Mouse (Mus musculus) hindbrain, embryonic 16.5 days (tissue): ENCODE data around the gene Sept9. TPM values are rescaled to one million over a fixed set of nuclear protein-coding genes. Genes with fewer than 3 reads are reported as not detected.

ENCODE experiments used
- ATAC-seq: fragments of 200-750 bp; cut with Nextera tagmentation; 2 replicates; pipeline ENCODE4 v1.8.0; 2017; ENCODE audit warnings: moderate TSS enrichment, moderate library complexity
- H3K27ac ChIP-seq: fragments of 300-500 bp; sonication (generic); 2 replicates; pipeline ENCODE4 v1.5.1; 2014; ENCODE audit warnings: low read depth, mild to moderate bottlenecking, control low read depth, low read length, moderate library complexity
- H3K27me3 ChIP-seq: fragments of 300-500 bp; sonication (generic); replicated peaks from 2 replicates; pipeline ENCODE4 v1.6.1; 2014; ENCODE audit warnings: low read length; ENCODE audit not compliant: control insufficient read depth, insufficient read depth
- H3K36me3 ChIP-seq: fragments of 300-500 bp; sonication (generic); 2 replicates; pipeline ENCODE4 v1.6.1; 2014; ENCODE audit warnings: mild to moderate bottlenecking, low read length, moderate library complexity, mixed read lengths; ENCODE audit not compliant: control insufficient read depth, insufficient read depth
- H3K4me1 ChIP-seq: fragments of 300-500 bp; sonication (generic); 2 replicates; pipeline ENCODE4 v1.6.1; 2014; ENCODE audit warnings: low read depth, low read length; ENCODE audit not compliant: control insufficient read depth, insufficient read depth
- H3K4me2 ChIP-seq: fragments of 300-500 bp; sonication (generic); 2 replicates; pipeline ENCODE4 v1.6.1; 2014; ENCODE audit warnings: mild to moderate bottlenecking, low read length, control low read depth, moderate library complexity
- H3K4me3 ChIP-seq: fragments of 300-500 bp; sonication (generic); 2 replicates; pipeline ENCODE4 v1.5.1; 2014; ENCODE audit warnings: mild to moderate bottlenecking, low read length, control low read depth, moderate library complexity
- H3K9ac ChIP-seq: fragments of 300-500 bp; sonication (generic); 2 replicates; pipeline ENCODE4 v1.6.1; 2014; ENCODE audit warnings: low read depth, mild to moderate bottlenecking, control low read depth, low read length, moderate library complexity
- H3K9me3 ChIP-seq: fragments of 300-500 bp; sonication (generic); 2 replicates; pipeline ENCODE4 v1.6.1; 2014; ENCODE audit warnings: mild to moderate bottlenecking, low read length, moderate library complexity; ENCODE audit not compliant: control insufficient read depth
- WGBS: fragments of 180-500 bp; shearing (Covaris S2); extraction: QIAGEN DNeasy Blood & Tissue Kit; methylation state at CpG from one replicate; pipeline ENCODE4 v1.1.7; 2014; 5-methylcytosine and 5-hydroxymethylcytosine counted together
- polyA plus RNA-seq: library from polyadenylated mRNA; unstranded; fragments of >200 nt; fragmentation: Nextera tagmentation; extraction: Ambion mirVana; gene quantifications from 2 replicates; pipeline ENCODE4 v1.2.1, GENCODE M21; 2015

Sept9 gene
- polyA plus RNA-seq, 1 experiment from 2014 or later = 109 TPM

DNA sequence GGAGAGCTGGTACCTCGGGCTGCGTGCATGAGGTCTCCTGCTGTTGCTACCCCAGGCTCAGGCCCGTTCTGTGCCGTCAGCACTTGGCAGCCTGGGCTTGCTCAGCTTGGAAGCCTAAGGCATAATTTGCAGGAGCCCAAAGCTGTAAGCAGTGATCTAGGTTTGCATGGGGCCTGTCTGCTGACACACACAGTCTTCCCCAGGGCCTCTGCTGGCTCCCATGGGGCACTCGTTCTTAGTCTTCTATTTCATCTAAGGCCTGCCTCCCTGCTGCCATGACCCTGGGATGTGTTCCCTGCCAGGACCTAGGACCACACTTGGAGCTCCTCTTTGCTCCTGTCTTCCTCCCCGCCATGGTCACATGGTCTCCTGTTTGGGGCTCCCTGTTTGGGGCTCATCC lies 21.7 kb downstream of the Sept9 start:
- H3K27ac ChIP-seq = no peak overlapping the region
- no peak overlapping the region for H3K4me2 ChIP-seq
- WGBS = 62% methylated on average over 6 of the region's 6 CpGs
- no peak overlapping the region for H3K9ac ChIP-seq
- ATAC-seq = no peak
- no peaks in the 10 kb centered on the region for H3K27me3 ChIP-seq
- H3K4me1 ChIP-seq = no peaks in the 10 kb centered on the region
- H3K4me3 ChIP-seq = no peak overlapping the region
- no peaks in the 10 kb centered on the region for H3K9me3 ChIP-seq
- H3K36me3 ChIP-seq = no peaks in the 10 kb centered on the region

DNA sequence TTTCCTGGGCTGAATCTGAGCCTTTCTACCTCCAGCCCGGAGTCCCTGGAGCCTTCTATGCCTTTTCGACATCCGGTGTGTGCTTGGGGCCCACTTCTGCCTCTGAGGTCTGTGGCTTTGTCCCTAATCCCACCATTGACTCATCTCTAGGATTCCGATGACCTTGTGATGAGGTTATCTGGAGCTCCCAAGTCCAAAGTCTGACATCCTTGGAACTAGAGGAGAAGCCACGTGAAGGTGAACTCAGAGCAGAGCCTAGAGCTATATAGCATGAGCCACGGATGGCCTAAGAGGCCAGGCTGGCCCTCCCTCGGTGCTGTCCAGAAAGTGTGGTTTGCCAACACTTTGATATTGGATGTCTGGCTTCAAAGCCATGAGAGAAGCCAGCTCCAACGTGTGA lies 23.4 kb downstream of the Sept9 start:
- H3K4me1 ChIP-seq = no peaks in the 10 kb centered on the region
- no peak overlapping the region for H3K27ac ChIP-seq
- no peak overlapping the region for H3K4me3 ChIP-seq
- no peaks in the 10 kb centered on the region for H3K36me3 ChIP-seq
- H3K9me3 ChIP-seq = no peaks in the 10 kb centered on the region
- no peak overlapping the region for H3K4me2 ChIP-seq
- no peak overlapping the region for H3K9ac ChIP-seq
- H3K27me3 ChIP-seq = no peaks in the 10 kb centered on the region
- ATAC-seq = no peak
- 84% methylated on average over 8 of the region's 8 CpGs for WGBS

DNA sequence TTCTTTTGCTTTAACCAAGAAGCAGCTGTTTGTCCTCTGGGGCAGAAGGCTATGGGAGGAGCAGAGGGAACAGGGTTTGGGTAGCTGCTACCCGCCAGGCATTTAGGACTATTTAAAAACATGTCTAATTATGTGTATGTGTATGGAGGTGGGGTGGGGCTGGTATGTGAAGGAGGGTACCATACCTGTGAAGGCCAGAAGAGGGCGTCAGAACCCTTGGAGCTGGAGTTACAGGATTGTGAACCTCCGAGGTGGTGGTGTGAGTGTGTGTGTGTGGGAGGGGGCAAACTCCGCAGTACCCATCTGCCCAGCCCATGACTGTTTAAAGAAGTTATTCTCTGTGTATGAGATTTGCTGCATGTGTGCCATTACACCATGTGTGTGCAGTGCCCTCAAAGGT lies 25.3 kb downstream of the Sept9 start:
- H3K4me2 ChIP-seq = no peak overlapping the region
- no peaks in the 10 kb centered on the region for H3K36me3 ChIP-seq
- no peaks in the 10 kb centered on the region for H3K27me3 ChIP-seq
- ATAC-seq = no peak
- H3K4me1 ChIP-seq = no peaks in the 10 kb centered on the region
- H3K9ac ChIP-seq = no peak overlapping the region
- no peak overlapping the region for H3K4me3 ChIP-seq
- H3K9me3 ChIP-seq = no peaks in the 10 kb centered on the region
- WGBS = 57% methylated on average over 4 of the region's 4 CpGs
- H3K27ac ChIP-seq = no peak overlapping the region

DNA sequence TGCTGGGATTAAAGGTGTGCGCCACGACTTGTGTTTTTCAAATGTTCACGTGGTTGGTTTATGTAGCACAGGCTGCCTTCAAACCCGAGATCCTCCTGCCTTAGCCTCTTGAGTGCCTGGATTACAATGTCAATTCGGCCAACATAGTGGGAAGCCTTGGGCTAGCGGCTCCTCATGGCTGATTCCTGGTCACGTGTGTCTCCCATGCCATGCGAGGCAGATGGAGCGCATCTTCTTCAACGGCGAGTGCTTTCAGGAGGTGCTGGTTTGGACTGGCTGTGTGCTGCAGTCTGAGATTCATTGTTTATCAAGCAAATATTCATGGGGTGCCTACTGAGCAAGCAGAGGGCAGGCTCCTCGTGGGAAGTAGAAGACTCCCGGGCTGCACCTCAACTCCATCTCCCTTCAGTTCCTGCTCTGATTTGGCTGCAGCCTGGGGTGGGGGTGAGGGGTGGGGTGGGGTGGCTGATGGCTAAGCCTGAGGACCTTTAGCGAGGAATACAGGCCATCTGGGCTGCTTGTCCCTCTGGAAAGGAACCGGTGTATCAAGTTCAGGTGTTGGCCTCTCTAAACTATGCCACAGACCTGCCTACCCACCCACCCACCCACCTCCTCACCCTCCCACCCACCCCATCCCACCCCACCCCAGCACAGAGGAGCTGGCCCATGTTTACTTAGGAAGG lies 26.2 kb downstream of the Sept9 start:
- 83% methylated on average over 15 of the region's 15 CpGs for WGBS
- H3K36me3 ChIP-seq = no peaks in the 10 kb centered on the region
- H3K9ac ChIP-seq = no peak overlapping the region
- H3K9me3 ChIP-seq = no peaks in the 10 kb centered on the region
- no peak overlapping the region for H3K27ac ChIP-seq
- no peaks in the 10 kb centered on the region for H3K27me3 ChIP-seq
- no peak overlapping the region for H3K4me2 ChIP-seq
- H3K4me1 ChIP-seq = no peaks in the 10 kb centered on the region
- H3K4me3 ChIP-seq = no peak overlapping the region
- no peak for ATAC-seq

DNA sequence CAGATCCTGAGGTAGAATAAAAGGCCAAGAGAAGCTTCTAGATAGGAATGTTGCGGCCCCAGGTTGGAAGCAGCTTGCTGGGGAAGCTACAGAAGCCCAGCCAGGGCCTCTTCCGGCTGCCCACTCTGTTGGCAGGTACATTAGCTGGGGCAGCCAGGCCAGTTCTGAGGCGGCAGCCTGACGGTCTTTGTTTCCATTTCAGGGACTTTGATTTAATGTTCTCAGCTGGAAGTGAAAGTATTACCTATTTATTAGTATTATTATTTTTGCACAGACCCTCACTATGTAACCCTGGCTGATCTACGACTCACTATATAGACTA lies 26.7 kb downstream of the Sept9 start:
- Histone ChIP-seq H3K9me3 (no peaks in the 10 kb centered on the region), H3K27ac (no peak overlapping the region), H3K4me2 (no peak overlapping the region), H3K27me3 (no peaks in the 10 kb centered on the region), H3K4me1 (no peaks in the 10 kb centered on the region), H3K9ac (no peak overlapping the region), H3K36me3 (no peaks in the 10 kb centered on the region), H3K4me3 (no peak overlapping the region)
- 69% methylated on average over 5 of the region's 5 CpGs for WGBS
- ATAC-seq = no peak

DNA sequence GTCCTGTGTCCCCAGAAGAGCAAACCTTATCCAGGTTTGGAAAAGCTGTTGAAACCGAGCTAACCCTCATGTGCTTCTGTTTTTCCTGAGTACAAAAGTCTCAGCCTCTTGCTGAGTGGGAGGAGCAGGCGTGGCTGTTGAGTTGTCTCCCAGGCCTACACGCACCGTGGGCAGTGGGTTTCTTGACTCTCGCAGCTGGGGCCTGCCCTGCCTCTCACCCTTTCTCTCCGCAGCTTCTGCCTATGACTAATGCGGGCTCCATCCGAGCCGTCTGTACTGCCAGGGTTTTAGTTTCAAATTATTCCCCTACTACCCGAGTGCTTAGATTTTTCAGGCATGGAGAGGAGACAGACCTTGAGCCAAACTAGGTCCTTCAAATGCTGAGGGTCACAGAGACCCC lies 28.7 kb downstream of the Sept9 start:
- Histone ChIP-seq H3K4me1 (peaks cover 7% of the 10 kb centered on the region), H3K4me2 (no peak overlapping the region), H3K4me3 (no peak overlapping the region), H3K9me3 (no peaks in the 10 kb centered on the region), H3K27ac (no peak overlapping the region), H3K9ac (no peak overlapping the region), H3K36me3 (no peaks in the 10 kb centered on the region), H3K27me3 (no peaks in the 10 kb centered on the region)
- 61% methylated on average over 10 of the region's 10 CpGs for WGBS
- no peak for ATAC-seq

DNA sequence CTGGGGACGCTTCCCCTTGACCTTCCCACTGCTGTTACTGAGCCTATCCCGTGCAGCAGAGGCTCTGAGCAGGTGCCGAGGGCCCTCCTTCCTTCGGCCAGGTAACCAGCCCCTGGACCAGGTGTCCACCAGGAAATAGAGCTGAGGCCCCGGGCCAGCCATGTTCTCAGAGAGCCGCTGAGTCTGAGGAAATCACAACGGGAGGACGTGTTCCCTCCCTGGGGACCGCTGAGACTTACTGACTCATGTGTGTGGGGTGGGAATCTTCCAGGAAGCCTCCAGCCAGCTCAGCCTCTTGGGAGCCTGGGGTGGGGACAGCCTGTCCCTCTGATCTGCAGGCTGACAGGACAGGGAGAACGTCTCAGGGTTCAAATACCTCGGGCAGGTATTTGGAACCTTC lies 32.1 kb downstream of the Sept9 start:
- H3K27ac ChIP-seq = no peak overlapping the region
- 55% methylated on average over 11 of the region's 11 CpGs for WGBS
- no peaks in the 10 kb centered on the region for H3K36me3 ChIP-seq
- peak overlapping the region; percentile 45; the same call in 1 of the 2 replicates for H3K4me2 ChIP-seq
- H3K9ac ChIP-seq = no peak overlapping the region
- H3K9me3 ChIP-seq = no peaks in the 10 kb centered on the region
- H3K4me3 ChIP-seq = no peak overlapping the region
- H3K4me1 ChIP-seq = peaks cover 18% of the 10 kb centered on the region
- H3K27me3 ChIP-seq = no peaks in the 10 kb centered on the region
- ATAC-seq = no peak

DNA sequence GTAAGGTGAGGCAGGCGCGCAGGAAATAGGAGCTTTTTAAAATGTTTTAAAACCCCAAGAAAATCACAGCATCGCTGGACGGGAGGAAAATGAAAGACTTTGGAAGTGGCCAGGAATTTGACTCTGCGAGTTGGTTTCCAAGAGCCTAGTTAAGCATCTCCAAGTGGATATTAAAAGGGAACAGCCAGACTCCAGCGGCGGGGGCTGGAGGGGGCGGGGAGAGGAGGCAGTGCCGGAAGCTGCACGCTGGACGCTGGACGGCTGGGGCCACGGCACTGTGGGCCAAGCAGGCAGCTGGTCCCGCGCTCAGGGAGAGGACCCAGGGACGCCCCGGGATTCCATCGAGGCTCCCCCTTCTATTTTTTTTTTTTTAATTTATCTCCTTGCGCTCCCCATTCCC lies 32.6 kb downstream of the Sept9 start:
- Histone ChIP-seq H3K4me2 (peak overlapping the region; percentile 45), H3K9ac (no peak overlapping the region), H3K27me3 (no peaks in the 10 kb centered on the region), H3K4me1 (peaks cover 18% of the 10 kb centered on the region), H3K36me3 (no peaks in the 10 kb centered on the region), H3K4me3 (peak overlapping the region; percentile 8; the same call in 1 of the 2 replicates), H3K9me3 (no peaks in the 10 kb centered on the region), H3K27ac (no peak overlapping the region)
- WGBS = 34% methylated on average over 11 of the region's 19 CpGs
- no peak for ATAC-seq

DNA sequence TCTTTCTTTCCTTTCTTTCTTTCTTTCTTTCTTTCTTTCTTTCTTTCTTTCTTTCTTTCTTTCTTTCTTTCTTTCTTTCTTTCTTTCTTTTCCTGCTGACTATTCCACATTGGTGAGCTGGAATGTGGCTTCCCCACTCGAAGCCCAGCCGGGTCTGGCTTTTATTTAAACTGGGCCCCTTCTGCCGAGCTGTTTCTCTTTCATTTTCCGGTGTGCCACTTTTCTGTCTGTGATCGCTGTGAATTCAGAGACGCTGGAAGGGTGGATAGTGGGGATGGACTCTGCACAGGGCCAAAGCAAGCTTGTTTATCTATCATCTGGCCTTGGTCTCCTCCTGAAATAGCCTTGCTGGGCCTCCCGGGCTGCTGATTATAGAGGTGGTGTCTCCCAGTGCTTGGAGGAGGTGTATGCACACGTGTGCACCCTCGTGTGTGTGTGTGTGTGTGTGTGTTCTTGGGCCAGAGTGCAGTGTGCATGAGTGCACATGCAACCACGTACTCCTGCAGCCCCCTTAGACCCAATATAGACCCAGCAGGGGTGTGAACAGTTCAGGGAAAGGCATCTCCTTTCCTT lies 33.5 kb downstream of the Sept9 start:
- H3K4me2 ChIP-seq = no peak overlapping the region
- H3K36me3 ChIP-seq = no peaks in the 10 kb centered on the region
- H3K4me3 ChIP-seq = no peak overlapping the region
- no peak overlapping the region for H3K9ac ChIP-seq
- H3K9me3 ChIP-seq = no peaks in the 10 kb centered on the region
- ATAC-seq = no peak
- no peaks in the 10 kb centered on the region for H3K27me3 ChIP-seq
- no peak overlapping the region for H3K27ac ChIP-seq
- WGBS = 56% methylated on average over 10 of the region's 10 CpGs
- peaks cover 18% of the 10 kb centered on the region for H3K4me1 ChIP-seq
